20 mouse cellular contexts compared by ENCODE assay signal in genomic region chr11:104582308-104582606, GRCm38 (mm10). TPM values are rescaled to one million over a fixed set of nuclear protein-coding genes. Genes with fewer than 3 reads are reported as not detected.
A peak's percentile ranks its signal among the peaks of the same experiment; 100 is the strongest.
DNase-seq lines count a peak whose midpoint lies in the region; ATAC-seq and TF ChIP-seq lines count a peak whose summit lies in the region.
"Had no signal": no experiment of that assay in that cellular context is flagged by ENCODE, and none has a peak within 500 bp of the region (broad histone marks: within the 10 kb centered on the region; RNA-seq: fewer than 3 reads in every experiment).

No protein-coding gene starts in this region.

- no peak for TF ChIP-seq EP300 in lung, postnatal 0 days (IDR thresholded peaks at IDR 0.05)

- H3K4me3 ChIP-seq in heart, embryonic 10.5 days = no peak overlapping the region; the same call in 1 of the 2 replicates
- no peak overlapping the region for H3K4me3 ChIP-seq in heart, embryonic 16.5 days (ENCODE audit: low read length)
- no peak overlapping the region for H3K4me3 ChIP-seq in lung, postnatal 0 days (ENCODE audit: low read depth, low read length)
- H3K4me3 ChIP-seq in small intestine, adult 2 months (ENCODE audit: low read depth, low read length) = no peak overlapping the region
- H3K4me3 ChIP-seq: forebrain, embryonic 10.5 days; hindbrain, embryonic 13.5 days; midbrain, embryonic 12.5 days had no signal

- no peak for TF ChIP-seq CTCF in lung, postnatal 0 days (IDR thresholded peaks at IDR 0.05)
- no peak for TF ChIP-seq CTCF in small intestine, adult 2 months (IDR thresholded peaks at IDR 0.05; ENCODE audit: extremely low read depth, insufficient read length, insufficient replicate concordance, low read depth, low read length)

- H3K9ac ChIP-seq in heart, embryonic 16.5 days (ENCODE audit: low read length) = peak overlapping the region; percentile 44
- H3K9ac ChIP-seq in lung, postnatal 0 days (replicated peaks; ENCODE audit: low read depth) = no peak overlapping the region
- H3K9ac ChIP-seq: hindbrain, embryonic 13.5 days; midbrain, embryonic 12.5 days had no signal

- peak overlapping the region; percentile 57 for H3K4me2 ChIP-seq in heart, embryonic 16.5 days (ENCODE audit: low read depth, low read length)
- 0 out of 2 replicates have a peak overlapping the region, but pooled peaks have one; percentile 45 for H3K4me2 ChIP-seq in lung, postnatal 0 days (replicated peaks; ENCODE audit: low read depth, low read length)
- H3K4me2 ChIP-seq: hindbrain, embryonic 13.5 days; midbrain, embryonic 12.5 days had no signal

- 63% methylated on average over 2 of the region's 2 CpGs for WGBS in heart, embryonic 10.5 days
- 64% methylated on average over 2 of the region's 2 CpGs for WGBS in heart, embryonic 16.5 days
- 54% methylated on average over 2 of the region's 2 CpGs for WGBS in lung, postnatal 0 days
- 85% methylated on average over 2 of the region's 2 CpGs for WGBS in small intestine, adult 2 months

- no peak for DNase-seq in heart, embryonic 10.5 days (ENCODE audit: low spot score)
- no peak for DNase-seq in heart, postnatal 25 days (ENCODE audit: low spot score)
- DNase-seq in heart, postnatal 4 days = no peak
- DNase-seq in lung, postnatal 0 days (ENCODE audit: low spot score) = no peak
- no peak for DNase-seq in lung, postnatal 14 days
- DNase-seq in urinary bladder, postnatal 25 days (ENCODE audit: low spot score) = no peak
- DNase-seq: adrenal gland, postnatal 36 days; cerebellum, adult 11-12 months; cerebellum, postnatal 10 days; gastrocnemius, postnatal 14 days; kidney, adult 8-10 months; kidney, postnatal 14 days; lung, adult 18-20 months; thymus, postnatal 25 days had no signal

- TF ChIP-seq POLR2A in small intestine, adult 2 months (IDR thresholded peaks at IDR 0.05; ENCODE audit: low read depth, low read length) = no peak

- H3K36me3 ChIP-seq in heart, embryonic 10.5 days = peaks cover 85% of the 10 kb centered on the region
- peaks cover 15% of the 10 kb centered on the region for H3K36me3 ChIP-seq in heart, embryonic 16.5 days (ENCODE audit: control insufficient read depth, insufficient read depth)
- H3K36me3 ChIP-seq in lung, postnatal 0 days (ENCODE audit: insufficient read depth, low read length) = no peaks in the 10 kb centered on the region
- no peaks in the 10 kb centered on the region for H3K36me3 ChIP-seq in small intestine, adult 2 months (ENCODE audit: control insufficient read depth, insufficient read depth, low read length)
- H3K36me3 ChIP-seq: forebrain, embryonic 10.5 days; hindbrain, embryonic 13.5 days; midbrain, embryonic 12.5 days had no signal

- peaks cover 42% of the 10 kb centered on the region for H3K4me1 ChIP-seq in heart, embryonic 10.5 days
- peaks cover 36% of the 10 kb centered on the region for H3K4me1 ChIP-seq in heart, embryonic 16.5 days (ENCODE audit: control insufficient read depth, insufficient read depth, low read length)
- no peaks in the 10 kb centered on the region for H3K4me1 ChIP-seq in lung, postnatal 0 days (ENCODE audit: insufficient read depth, low read depth, low read length)
- no peaks in the 10 kb centered on the region; the same call in 1 of the 2 replicates for H3K4me1 ChIP-seq in small intestine, adult 2 months (ENCODE audit: control insufficient read depth, insufficient read depth, insufficient read length, low read length)
- H3K4me1 ChIP-seq: hindbrain, embryonic 13.5 days had no signal

- intact Hi-C loops in heart, postnatal 25 days (cut with DNase I) = no loop called here

- H3K9me3 ChIP-seq in heart, embryonic 10.5 days = no peaks in the 10 kb centered on the region
- H3K9me3 ChIP-seq in heart, embryonic 16.5 days (replicated peaks; ENCODE audit: control insufficient read depth, low read length) = no peaks in the 10 kb centered on the region
- H3K9me3 ChIP-seq in lung, postnatal 0 days (ENCODE audit: low read length) = no peaks in the 10 kb centered on the region
- H3K9me3 ChIP-seq: forebrain, embryonic 10.5 days; hindbrain, embryonic 13.5 days; midbrain, embryonic 12.5 days had no signal

- no peaks in the 10 kb centered on the region for H3K27me3 ChIP-seq in heart, embryonic 10.5 days (ENCODE audit: insufficient read depth, poor library complexity, severe bottlenecking)
- H3K27me3 ChIP-seq in heart, embryonic 16.5 days (ENCODE audit: control insufficient read depth, insufficient read depth, low read length) = no peaks in the 10 kb centered on the region
- no peaks in the 10 kb centered on the region for H3K27me3 ChIP-seq in lung, postnatal 0 days (replicated peaks; ENCODE audit: insufficient read depth, low read length)
- H3K27me3 ChIP-seq in small intestine, adult 2 months (ENCODE audit: control insufficient read depth, insufficient read depth, low read length) = no peaks in the 10 kb centered on the region
- H3K27me3 ChIP-seq: hindbrain, embryonic 13.5 days; midbrain, embryonic 12.5 days had no signal

- H3K27ac ChIP-seq in heart, embryonic 10.5 days = 0 out of 2 replicates have a peak overlapping the region, but pooled peaks have one; percentile 33
- H3K27ac ChIP-seq in heart, embryonic 16.5 days (ENCODE audit: low read length) = peak overlapping the region; percentile 63
- peak overlapping the region; percentile 69; the same call in 1 of the 2 replicates for H3K27ac ChIP-seq in lung, postnatal 0 days (ENCODE audit: low read length)
- H3K27ac ChIP-seq in small intestine, adult 2 months (ENCODE audit: insufficient read depth, low read depth, low read length) = peak overlapping the region; percentile 66
- H3K27ac ChIP-seq: forebrain, embryonic 10.5 days; hindbrain, embryonic 13.5 days; midbrain, embryonic 12.5 days had no signal

- ATAC-seq in heart, embryonic 16.5 days (replicated peaks; ENCODE audit: extremely low read depth, insufficient read depth, low FRiP score) = no peak
- ATAC-seq in lung, postnatal 0 days = no peak
- ATAC-seq: forebrain, embryonic 16.5 days had no signal

RNA-seq across cellular contexts. Expression of gene Itgb3, which starts 25.5 kb away (rescaled TPM):
- polyA plus RNA-seq in heart, embryonic 10.5 days (2016; fragmentation: Nextera tagmentation; extraction: Ambion mirVana) = 9.1 and 9.9 TPM in 2 replicates
- total RNA-seq in heart, postnatal 25 days (2021) = 1 to 10 TPM; 3.1 to 3.8 TPM
- polyA plus RNA-seq in heart, embryonic 16.5 days (2015; fragmentation: Nextera tagmentation; extraction: Ambion mirVana) = 3.5 and 4.0 TPM in 2 replicates
- total RNA-seq in heart, postnatal 4 days (2021) = 1 to 10 TPM; 6.8 to 6.9 TPM
- 6.9 and 7.1 TPM in 2 replicates for polyA plus RNA-seq in lung, postnatal 0 days (2015; fragmentation: Nextera tagmentation; extraction: Ambion mirVana)
- polyA plus RNA-seq in small intestine, adult 2 months (2012; rRNA removed) = 5.3 and 7.2 TPM in 2 replicates

RNA-seq across cellular contexts. Expression of gene Myl4, which starts 31.8 kb away (rescaled TPM):
- 1,777 and 2,791 TPM in 2 replicates for polyA plus RNA-seq in heart, embryonic 10.5 days (2016; fragmentation: Nextera tagmentation; extraction: Ambion mirVana)
- 100 to 1,000 TPM; 832 to 984 TPM for total RNA-seq in heart, postnatal 25 days (2021)
- 1,596 and 1,841 TPM in 2 replicates for polyA plus RNA-seq in heart, embryonic 16.5 days (2015; fragmentation: Nextera tagmentation; extraction: Ambion mirVana)
- total RNA-seq in heart, postnatal 4 days (2021) = 100 to 1,000 TPM; 908 to 955 TPM
- polyA plus RNA-seq in lung, postnatal 0 days (2015; fragmentation: Nextera tagmentation; extraction: Ambion mirVana) = 80.4 and 87.4 TPM in 2 replicates
- polyA plus RNA-seq in small intestine, adult 2 months (2012; rRNA removed) = 2.2 and 3.4 TPM in 2 replicates

RNA-seq across cellular contexts. Expression of gene Cdc27, which starts 31.8 kb away (rescaled TPM):
- 39.0 and 39.8 TPM in 2 replicates for polyA plus RNA-seq in heart, embryonic 10.5 days (2016; fragmentation: Nextera tagmentation; extraction: Ambion mirVana)
- 10 to 100 TPM; 28.6 to 29.7 TPM for total RNA-seq in heart, postnatal 25 days (2021)
- 30.3 and 33.9 TPM in 2 replicates for polyA plus RNA-seq in heart, embryonic 16.5 days (2015; fragmentation: Nextera tagmentation; extraction: Ambion mirVana)
- 10 to 100 TPM; 44.5 to 49.0 TPM for total RNA-seq in heart, postnatal 4 days (2021)
- polyA plus RNA-seq in lung, postnatal 0 days (2015; fragmentation: Nextera tagmentation; extraction: Ambion mirVana) = 18.4 and 20.0 TPM in 2 replicates
- 0.74 and 1.2 TPM in 2 replicates for polyA plus RNA-seq in small intestine, adult 2 months (2012; rRNA removed)

Comparison
In these comparisons a context has a peak if more than half of its experiments do, and no peak if none do; other contexts are left out.
1. RNA of gene Myl4, which starts 31.8 kb away (polyA plus RNA-seq): 1,596 to 1,841 TPM in heart, embryonic 16.5 days and 1,777 to 2,791 TPM in heart, embryonic 10.5 days; 80.4 to 87.4 TPM in lung, postnatal 0 days and 2.2 to 3.4 TPM in small intestine, adult 2 months; every median in the first group is over 10 times any median in the second.
2. Peak in every context shown above with its lines, with median percentiles within 50 percentile points of each other: H3K27ac ChIP-seq.